Mouse (Mus musculus) forebrain, embryonic 16.5 days (tissue): ENCODE data around the gene A530016L24Rik. TPM values are rescaled to one million over a fixed set of nuclear protein-coding genes. Genes with fewer than 3 reads are reported as not detected.

Experiments
- ATAC-seq: fragments of 200-750 bp; cut with Nextera tagmentation; 2 replicates; pipeline ENCODE4 v1.8.0; 2017; ENCODE audit warnings: mild to moderate bottlenecking, moderate library complexity
- H3K27ac ChIP-seq: fragments of 300-500 bp; sonication (generic); 2 replicates; pipeline ENCODE4 v1.5.1; 2014; ENCODE audit warnings: low read length, control low read depth
- H3K27me3 ChIP-seq: fragments of 300-500 bp; sonication (generic); replicated peaks from 2 replicates; pipeline ENCODE4 v1.6.1; 2014; ENCODE audit warnings: low read length; ENCODE audit not compliant: control insufficient read depth, insufficient read depth
- H3K36me3 ChIP-seq: fragments of 300-500 bp; sonication (generic); 2 replicates; pipeline ENCODE4 v1.6.1; 2014; ENCODE audit not compliant: control insufficient read depth, insufficient read depth
- H3K4me1 ChIP-seq: fragments of 300-500 bp; sonication (generic); replicated peaks from 2 replicates; pipeline ENCODE4 v1.6.1; 2014; ENCODE audit warnings: low read length; ENCODE audit not compliant: control insufficient read depth, insufficient read depth
- H3K4me2 ChIP-seq: fragments of 300-500 bp; sonication (generic); 2 replicates; pipeline ENCODE4 v1.6.1; 2014; ENCODE audit warnings: mild to moderate bottlenecking, low read length, control low read depth
- H3K4me3 ChIP-seq: fragments of 300-500 bp; sonication (generic); replicated peaks from 2 replicates; pipeline ENCODE4 v1.5.1; 2014; ENCODE audit warnings: mild to moderate bottlenecking, low read length, control low read depth
- H3K9ac ChIP-seq: fragments of 300-500 bp; sonication (generic); replicated peaks from 2 replicates; pipeline ENCODE4 v1.6.1; 2014; ENCODE audit warnings: low read depth, low read length, control low read depth
- H3K9me3 ChIP-seq: fragments of 300-500 bp; sonication (generic); 2 replicates; pipeline ENCODE4 v1.6.1; 2016; ENCODE audit warnings: low read length; ENCODE audit not compliant: control insufficient read depth
- WGBS: fragments of 180-500 bp; shearing (Covaris S2); extraction: QIAGEN DNeasy Blood & Tissue Kit; methylation state at CpG from one replicate; pipeline ENCODE4 v1.1.7; 2014; 5-methylcytosine and 5-hydroxymethylcytosine counted together
- polyA plus RNA-seq: library from polyadenylated mRNA; unstranded; fragments of >200 nt; fragmentation: Nextera tagmentation; extraction: Ambion mirVana; gene quantifications from 2 replicates; pipeline ENCODE4 v1.2.1, GENCODE M21; 2015

Gene A530016L24Rik
- polyA plus RNA-seq, 1 experiment from 2014 or later, result 0.42 TPM

DNA sequence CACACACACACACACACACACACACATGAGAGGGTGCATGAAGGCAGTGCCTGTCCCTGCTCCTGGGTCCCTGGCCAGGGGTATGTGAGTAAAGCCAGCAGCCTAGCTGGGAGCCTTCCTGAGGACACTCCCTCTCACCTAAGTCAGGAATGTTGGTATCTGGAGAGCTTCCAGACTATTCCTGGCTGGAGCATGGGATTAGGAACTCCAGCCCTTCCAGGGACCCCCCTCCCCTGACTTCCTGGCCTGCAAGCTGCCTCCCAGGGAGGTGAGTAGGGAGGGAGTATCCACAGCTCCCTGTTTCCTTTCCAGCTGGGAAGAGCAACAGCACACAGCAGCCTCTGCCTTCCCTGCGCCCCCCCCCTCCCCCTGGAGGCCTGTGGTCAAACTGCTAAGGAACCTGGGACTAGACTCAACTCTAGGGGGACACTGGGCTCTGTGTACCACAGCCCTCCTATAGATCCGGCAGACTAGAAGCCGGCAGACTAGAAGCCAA, 1.2 kb downstream of the A530016L24Rik start:
- H3K4me2 ChIP-seq, result no peak overlapping the region
- H3K9me3 ChIP-seq, result no peaks in the 10 kb centered on the region
- H3K4me1 ChIP-seq, result peaks cover 9% of the 10 kb centered on the region
- WGBS, result 32% methylated on average over 3 of the region's 3 CpGs
- no peak overlapping the region for H3K4me3 ChIP-seq
- no peak overlapping the region for H3K9ac ChIP-seq
- H3K27me3 ChIP-seq, result no peaks in the 10 kb centered on the region
- H3K36me3 ChIP-seq, result no peaks in the 10 kb centered on the region
- H3K27ac ChIP-seq, result no peak overlapping the region
- no peak for ATAC-seq

DNA sequence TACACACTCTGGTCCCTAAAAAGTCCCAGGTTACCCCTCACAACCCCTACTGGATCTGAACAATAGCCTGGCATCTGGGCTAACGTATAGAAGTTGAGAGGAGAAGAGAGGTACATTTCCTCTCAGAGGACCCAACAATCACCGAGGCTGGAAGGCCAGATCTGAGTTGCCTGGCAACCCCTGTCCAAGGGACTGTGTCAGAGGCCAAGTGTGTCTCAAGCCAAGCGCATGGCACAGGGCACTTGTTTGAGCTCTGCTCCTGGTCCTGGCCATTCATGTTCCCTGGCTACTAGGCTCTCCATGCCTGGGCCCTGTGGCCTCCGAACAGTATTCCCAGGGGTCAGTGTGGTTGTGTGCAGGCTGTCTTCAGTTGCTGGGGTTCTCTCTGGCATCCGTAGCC, 6.9 kb downstream of the A530016L24Rik start:
- Histone ChIP-seq H3K9ac (no peak overlapping the region; the same call in 1 of the 2 replicates), H3K27ac (no peak overlapping the region), H3K4me1 (peaks cover 2% of the 10 kb centered on the region), H3K27me3 (no peaks in the 10 kb centered on the region), H3K36me3 (no peaks in the 10 kb centered on the region), H3K4me3 (no peak overlapping the region), H3K9me3 (no peaks in the 10 kb centered on the region), H3K4me2 (no peak overlapping the region)
- ATAC-seq, result no peak
- WGBS, result 71% methylated on average over 5 of the region's 5 CpGs

DNA sequence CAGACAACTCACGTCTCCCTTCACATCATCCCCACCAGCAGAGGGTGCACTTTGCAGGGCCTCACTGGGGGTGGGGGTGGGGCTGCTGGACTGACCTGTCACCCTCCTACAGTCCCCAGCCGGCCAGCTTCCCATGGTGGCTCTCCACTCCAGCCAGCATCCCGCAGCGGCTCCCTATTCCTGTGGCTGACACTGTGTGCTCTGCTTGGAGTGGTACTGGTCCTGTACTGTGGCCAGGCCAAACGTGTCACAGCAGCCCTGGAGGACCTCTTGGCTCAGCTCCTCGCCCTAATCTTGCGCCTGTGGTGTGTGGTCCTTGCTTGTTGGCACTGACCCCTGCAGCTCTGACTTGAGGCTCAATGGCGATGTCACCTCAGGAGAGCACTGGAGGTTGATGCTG, 8.5 kb downstream of the A530016L24Rik start:
- H3K27me3 ChIP-seq, result no peaks in the 10 kb centered on the region
- H3K4me3 ChIP-seq, result no peak overlapping the region
- no peak overlapping the region for H3K4me2 ChIP-seq
- H3K27ac ChIP-seq, result no peak overlapping the region
- no peak for ATAC-seq
- H3K36me3 ChIP-seq, result no peaks in the 10 kb centered on the region
- H3K9me3 ChIP-seq, result no peaks in the 10 kb centered on the region
- WGBS, result 77% methylated on average over 8 of the region's 8 CpGs
- H3K9ac ChIP-seq, result no peak overlapping the region
- H3K4me1 ChIP-seq, result peaks cover 3% of the 10 kb centered on the region; the same call in 1 of the 2 replicates

DNA sequence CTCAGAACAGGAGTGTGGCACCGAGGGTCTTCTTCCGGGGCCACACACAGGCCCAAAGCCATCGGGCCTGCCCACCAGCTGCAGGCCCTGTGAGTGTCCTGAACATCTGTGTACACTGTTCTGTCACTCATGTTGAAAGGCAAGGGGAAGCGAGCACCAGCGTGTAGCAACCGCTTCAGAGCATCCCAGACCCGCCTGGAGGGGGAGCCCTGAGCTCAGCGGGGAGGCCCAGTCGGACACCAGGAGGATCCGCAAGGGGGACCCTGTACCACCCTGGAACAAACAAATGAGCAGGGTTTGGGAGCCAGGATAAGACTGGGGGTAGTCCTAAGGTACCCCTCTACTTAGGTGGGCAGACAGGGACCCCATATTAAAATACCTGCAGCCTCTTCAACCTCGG, 9.4 kb downstream of the A530016L24Rik start:
- peak; percentile 30; the same call in 1 of the 2 replicates for ATAC-seq

DNA sequence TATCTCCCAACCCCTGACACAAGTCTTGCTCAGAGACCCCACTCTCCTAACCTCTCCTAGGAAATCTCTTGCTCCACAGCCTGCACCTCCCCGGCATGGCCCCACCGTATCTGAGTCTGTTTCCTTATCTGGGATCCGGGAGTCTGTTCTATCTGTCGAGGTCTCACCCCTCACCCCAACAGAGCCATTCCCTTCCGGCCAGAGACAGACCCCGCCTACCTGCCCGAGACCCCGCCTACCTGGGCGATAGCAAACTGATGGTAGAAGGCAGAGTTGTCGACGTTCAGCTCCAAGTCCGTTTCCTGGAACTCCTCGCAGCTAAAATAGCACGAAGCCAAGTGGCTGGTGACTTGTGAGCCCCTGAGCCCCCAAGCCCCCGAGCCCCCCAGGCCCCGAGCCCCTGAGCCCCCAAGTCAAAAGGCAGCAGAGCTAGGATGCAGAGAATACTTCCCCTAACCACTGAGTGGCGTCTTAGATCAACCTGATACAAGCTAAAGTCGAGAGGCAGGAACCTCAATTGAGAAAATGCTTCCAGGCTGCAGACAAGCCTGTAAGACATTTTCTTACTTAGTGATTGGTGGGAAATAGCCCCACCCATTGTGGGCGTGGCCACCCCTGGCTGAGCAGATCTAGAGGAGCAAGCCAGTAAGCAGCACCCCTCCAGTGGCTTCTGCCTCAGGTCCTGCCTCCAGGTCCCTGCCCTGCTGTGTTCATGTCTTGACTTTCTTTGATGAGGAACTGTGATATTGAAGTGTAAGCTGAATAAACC, 13.9 kb downstream of the A530016L24Rik start:
- no peak overlapping the region for H3K4me2 ChIP-seq
- H3K9ac ChIP-seq, result no peak overlapping the region
- H3K9me3 ChIP-seq, result no peaks in the 10 kb centered on the region
- H3K4me3 ChIP-seq, result no peak overlapping the region
- peaks cover 19% of the 10 kb centered on the region for H3K4me1 ChIP-seq
- H3K27ac ChIP-seq, result no peak overlapping the region
- H3K36me3 ChIP-seq, result no peaks in the 10 kb centered on the region
- 45% methylated on average over 19 of the region's 19 CpGs for WGBS
- ATAC-seq, result no peak
- H3K27me3 ChIP-seq, result no peaks in the 10 kb centered on the region

More for the DNA sequence above, 9.4 kb downstream of the A530016L24Rik start:
- Histone ChIP-seq H3K27me3 (no peaks in the 10 kb centered on the region), H3K27ac (no peak overlapping the region), H3K9me3 (no peaks in the 10 kb centered on the region), H3K9ac (no peak overlapping the region), H3K4me1 (peaks cover 3% of the 10 kb centered on the region; the same call in 1 of the 2 replicates), H3K4me2 (no peak overlapping the region), H3K36me3 (no peaks in the 10 kb centered on the region), H3K4me3 (no peak overlapping the region)
- WGBS, result 37% methylated on average over 11 of the region's 11 CpGs

DNA sequence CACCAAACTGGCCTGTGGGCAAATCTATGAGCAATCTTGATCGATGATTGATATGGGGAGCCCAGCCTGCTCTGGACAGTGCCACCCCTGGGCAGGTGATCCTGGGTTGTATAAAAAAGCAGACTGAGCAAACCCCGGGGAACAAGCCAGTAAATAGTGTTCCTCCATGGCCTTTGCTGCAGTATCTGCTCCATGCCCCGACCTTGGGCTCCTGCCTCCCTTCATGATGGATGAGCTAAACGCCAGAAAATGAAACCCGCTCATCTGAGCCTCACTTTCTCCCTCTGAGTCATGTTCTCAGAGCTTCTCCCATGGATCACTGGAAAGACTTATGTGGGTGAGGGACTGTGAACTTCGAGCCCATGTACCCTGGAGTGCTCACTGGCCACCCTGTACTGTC, 17.0 kb downstream of the A530016L24Rik start:
- Histone ChIP-seq H3K4me1 (peaks cover 38% of the 10 kb centered on the region), H3K9ac (no peak overlapping the region), H3K4me3 (no peak overlapping the region), H3K27me3 (0 out of 2 replicates have a peak, but pooled peaks cover 3% of the 10 kb centered on the region), H3K27ac (no peak overlapping the region), H3K4me2 (no peak overlapping the region), H3K36me3 (no peaks in the 10 kb centered on the region), H3K9me3 (no peaks in the 10 kb centered on the region)
- ATAC-seq, result no peak
- 81% methylated on average over 6 of the region's 6 CpGs for WGBS

DNA sequence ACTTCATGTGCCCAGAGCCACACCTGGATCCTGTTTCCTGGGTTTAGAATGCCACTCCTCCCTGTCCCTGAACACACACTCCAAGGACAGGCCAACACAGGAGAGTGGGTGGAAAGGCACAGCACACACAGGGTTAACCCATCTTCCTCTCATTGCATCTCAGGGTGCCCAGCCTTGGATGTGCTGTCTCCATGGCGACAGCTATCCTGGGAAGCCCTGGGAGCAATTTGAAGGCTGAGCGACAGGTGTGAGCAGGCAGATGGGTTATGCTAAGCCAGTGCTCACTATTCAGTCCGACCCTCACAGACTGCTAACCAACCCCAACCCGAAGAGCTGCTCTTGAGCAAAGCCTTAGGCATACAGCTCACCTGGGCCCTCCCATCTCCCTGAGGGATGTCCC, 18.0 kb downstream of the A530016L24Rik start:
- Histone ChIP-seq H3K27ac (peak overlapping the region; percentile 57), H3K9ac (no peak overlapping the region), H3K36me3 (no peaks in the 10 kb centered on the region), H3K4me2 (peak overlapping the region; percentile 8), H3K9me3 (no peaks in the 10 kb centered on the region), H3K4me1 (peaks cover 36% of the 10 kb centered on the region), H3K4me3 (no peak overlapping the region), H3K27me3 (0 out of 2 replicates have a peak, but pooled peaks cover 6% of the 10 kb centered on the region)
- WGBS, result 14% methylated on average over 4 of the region's 4 CpGs
- ATAC-seq, result peak; percentile 65

DNA sequence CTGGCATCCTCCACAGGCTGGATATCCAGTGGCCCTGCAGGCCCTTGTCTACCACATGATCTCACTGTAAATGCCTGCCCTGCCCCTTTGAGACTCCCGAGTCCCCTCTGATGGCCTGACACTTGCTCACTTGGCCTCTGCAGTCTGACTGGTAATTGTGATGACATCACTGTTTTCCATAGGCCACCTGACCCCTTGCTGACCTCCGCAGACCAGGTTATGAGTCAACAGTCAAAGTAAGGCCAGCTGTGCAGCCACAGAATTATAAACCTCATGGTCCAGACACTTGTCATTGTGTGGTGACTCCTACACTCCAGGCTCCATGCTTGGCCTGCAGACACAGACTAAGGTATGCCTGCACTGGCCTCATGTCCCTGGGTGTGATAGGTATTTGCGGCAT, 18.7 kb downstream of the A530016L24Rik start:
- H3K4me2 ChIP-seq, result no peak overlapping the region; the same call in 1 of the 2 replicates
- peaks cover 6% of the 10 kb centered on the region; the same call in 1 of the 2 replicates for H3K27me3 ChIP-seq
- peak overlapping the region; percentile 57 for H3K27ac ChIP-seq
- no peaks in the 10 kb centered on the region for H3K9me3 ChIP-seq
- WGBS, result 80% methylated on average over 3 of the region's 3 CpGs
- H3K36me3 ChIP-seq, result no peaks in the 10 kb centered on the region
- no peak for ATAC-seq
- no peak overlapping the region for H3K4me3 ChIP-seq
- peaks cover 36% of the 10 kb centered on the region for H3K4me1 ChIP-seq
- H3K9ac ChIP-seq, result no peak overlapping the region

DNA sequence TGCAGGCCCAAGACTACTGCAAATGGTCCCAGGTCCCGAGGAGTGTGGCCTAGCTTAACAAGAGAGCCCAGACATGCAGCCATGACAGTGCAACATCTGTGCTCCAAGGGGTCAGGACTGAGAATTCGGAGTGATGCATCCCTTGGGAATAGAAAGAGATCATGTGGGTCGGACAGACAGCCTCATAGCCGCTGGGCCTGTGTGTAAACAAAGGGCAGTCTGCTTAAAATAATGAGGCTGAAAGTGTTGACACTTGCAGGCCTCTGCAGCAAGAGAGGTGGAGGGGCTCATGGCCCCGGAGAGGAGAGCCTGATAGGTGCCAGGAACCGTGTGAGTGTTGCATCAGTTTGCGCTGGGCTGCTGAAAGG, 21.1 kb downstream of the A530016L24Rik start:
- H3K4me2 ChIP-seq, result peak overlapping the region; percentile 64
- peak overlapping the region; percentile 56 for H3K9ac ChIP-seq
- H3K36me3 ChIP-seq, result no peaks in the 10 kb centered on the region
- H3K27me3 ChIP-seq, result peaks cover 6% of the 10 kb centered on the region; the same call in 1 of the 2 replicates
- ATAC-seq, result no peak
- peak overlapping the region; percentile 20; the same call in 1 of the 2 replicates for H3K27ac ChIP-seq
- peaks cover 36% of the 10 kb centered on the region for H3K4me1 ChIP-seq
- H3K9me3 ChIP-seq, result no peaks in the 10 kb centered on the region
- WGBS, result 23% methylated on average over 7 of the region's 7 CpGs
- H3K4me3 ChIP-seq, result peak overlapping the region; percentile 41
